Mouse (Mus musculus): ENCODE results near the gene Prm1. TPM values are rescaled to one million over a fixed set of nuclear protein-coding genes. Genes with fewer than 3 reads are reported as not detected.
"Not testable (repeated sequence)": the region's sequence is repeated elsewhere in the genome, so short reads cannot be mapped to it uniquely, and the experiment has no call there.

Gene Prm1
- total RNA-seq (2014; rRNA removed) (not detected in 2 replicates), polyA plus RNA-seq (2015; fragmentation: Nextera tagmentation; extraction: Ambion mirVana) (not detected in 2 replicates)

- no peaks in the 10 kb centered on the region for H3K9me3 ChIP-seq (ENCODE audit: low read length)
- no peak within 1 kb of the TSS for H3K4me2 ChIP-seq (ENCODE audit: low read depth)
- no peak within 1 kb of the TSS for H3K27ac ChIP-seq (ENCODE audit: low read depth, low read length)
- no peak for ATAC-seq
- no peak for TF ChIP-seq CTCF (IDR thresholded peaks at IDR 0.05; ENCODE audit: low read depth)
- H3K9ac ChIP-seq, result no peak within 1 kb of the TSS
- 84% methylated on average over 10 of the region's 10 CpGs for WGBS
- H3K36me3 ChIP-seq (ENCODE audit: insufficient read depth), result no peaks in the 10 kb centered on the region
- H3K4me3 ChIP-seq (ENCODE audit: low read depth, low read length), result no peak within 1 kb of the TSS
- no peaks in the 10 kb centered on the region for H3K27me3 ChIP-seq (ENCODE audit: insufficient read depth, low read length)
- no peaks in the 10 kb centered on the region for H3K4me1 ChIP-seq (ENCODE audit: insufficient read depth)
- no peak for DNase-seq
These were observed at the start of gene Prm1 for GRCm38 (mm10) chr16:10805789-10806527. TSS of gene Prm1 (minus strand) at chr16:10805839.

- not testable (repeated sequence) for H3K27me3 ChIP-seq (ENCODE audit: insufficient read depth, low read length); H3K4me1 ChIP-seq (ENCODE audit: insufficient read depth); H3K36me3 ChIP-seq (ENCODE audit: insufficient read depth); H3K9ac ChIP-seq; H3K9me3 ChIP-seq (ENCODE audit: low read length); H3K4me3 ChIP-seq (ENCODE audit: low read depth, low read length); H3K27ac ChIP-seq (ENCODE audit: low read depth, low read length); ATAC-seq; DNase-seq; H3K4me2 ChIP-seq (ENCODE audit: low read depth)
- WGBS, result 92% methylated on average over 10 of the region's 10 CpGs
These were observed 46.6 kb upstream of the Prm1 start for GRCm38 (mm10) chr16:10852216-10852615.

GRCm38 (mm10) chr16:10850905-10851304 is 45.3 kb upstream of the Prm1 start:
- no peak for ATAC-seq
- Histone ChIP-seq H3K9me3 (ENCODE audit: low read length) (no peaks in the 10 kb centered on the region), H3K4me3 (ENCODE audit: low read depth, low read length) (no peak overlapping the region), H3K9ac (no peak overlapping the region), H3K4me2 (ENCODE audit: low read depth) (no peak overlapping the region), H3K36me3 (ENCODE audit: insufficient read depth) (no peaks in the 10 kb centered on the region), H3K4me1 (ENCODE audit: insufficient read depth) (no peaks in the 10 kb centered on the region), H3K27ac (ENCODE audit: low read depth, low read length) (no peak overlapping the region), H3K27me3 (ENCODE audit: insufficient read depth, low read length) (no peaks in the 10 kb centered on the region)
- DNase-seq, result no peak
- 36% methylated on average over 4 of the region's 4 CpGs for WGBS
- TF ChIP-seq CTCF (IDR thresholded peaks at IDR 0.05; ENCODE audit: low read depth), result no peak

GRCm38 (mm10) chr16:10849965-10850861 is 44.6 kb upstream of the Prm1 start:
- H3K9ac ChIP-seq, result no peak overlapping the region
- H3K4me3 ChIP-seq (ENCODE audit: low read depth, low read length), result no peak overlapping the region
- TF ChIP-seq CTCF (IDR thresholded peaks at IDR 0.05; ENCODE audit: low read depth), result no peak
- no peaks in the 10 kb centered on the region for H3K4me1 ChIP-seq (ENCODE audit: insufficient read depth)
- no peaks in the 10 kb centered on the region for H3K27me3 ChIP-seq (ENCODE audit: insufficient read depth, low read length)
- H3K9me3 ChIP-seq (ENCODE audit: low read length), result no peaks in the 10 kb centered on the region
- DNase-seq, result peak; percentile 58
- H3K36me3 ChIP-seq (ENCODE audit: insufficient read depth), result no peaks in the 10 kb centered on the region
- H3K4me2 ChIP-seq (ENCODE audit: low read depth), result no peak overlapping the region
- H3K27ac ChIP-seq (ENCODE audit: low read depth, low read length), result no peak overlapping the region
- peak; percentile 20; the same call in 1 of the 2 replicates for ATAC-seq
- WGBS, result 45% methylated on average over 12 of the region's 12 CpGs

- Histone ChIP-seq H3K27ac (ENCODE audit: low read depth, low read length) (no peak overlapping the region), H3K36me3 (ENCODE audit: insufficient read depth) (no peaks in the 10 kb centered on the region), H3K4me1 (ENCODE audit: insufficient read depth) (no peaks in the 10 kb centered on the region), H3K27me3 (ENCODE audit: insufficient read depth, low read length) (no peaks in the 10 kb centered on the region), H3K9me3 (ENCODE audit: low read length) (no peaks in the 10 kb centered on the region), H3K4me2 (ENCODE audit: low read depth) (no peak overlapping the region), H3K4me3 (ENCODE audit: low read depth, low read length) (no peak overlapping the region), H3K9ac (no peak overlapping the region)
- peak; percentile 43 for DNase-seq
- WGBS, result 54% methylated on average over 4 of the region's 4 CpGs
- peak; percentile 68 for ATAC-seq
- TF ChIP-seq CTCF (IDR thresholded peaks at IDR 0.05; ENCODE audit: low read depth), result peak; percentile 65
These were observed 40.9 kb upstream of the Prm1 start for GRCm38 (mm10) chr16:10846503-10846902.

- 75% methylated on average over 6 of the region's 6 CpGs for WGBS
These were observed 40.3 kb upstream of the Prm1 start for GRCm38 (mm10) chr16:10845952-10846351.

GRCm38 (mm10) chr16:10844319-10844670 is 38.7 kb upstream of the Prm1 start:
- no peak for TF ChIP-seq CTCF (IDR thresholded peaks at IDR 0.05; ENCODE audit: low read depth)
- Histone ChIP-seq H3K9me3 (ENCODE audit: low read length) (no peaks in the 10 kb centered on the region), H3K36me3 (ENCODE audit: insufficient read depth) (no peaks in the 10 kb centered on the region), H3K9ac (no peak overlapping the region), H3K4me1 (ENCODE audit: insufficient read depth) (no peaks in the 10 kb centered on the region), H3K27me3 (ENCODE audit: insufficient read depth, low read length) (no peaks in the 10 kb centered on the region), H3K4me3 (ENCODE audit: low read depth, low read length) (no peak overlapping the region), H3K4me2 (ENCODE audit: low read depth) (peak overlapping the region; percentile 40), H3K27ac (ENCODE audit: low read depth, low read length) (no peak overlapping the region)
- no peak for ATAC-seq
- DNase-seq, result no peak
- WGBS, result 63% methylated on average over 6 of the region's 6 CpGs

More at GRCm38 (mm10) chr16:10845952-10846351, 40.3 kb upstream of the Prm1 start:
- no peak overlapping the region for H3K4me2 ChIP-seq (ENCODE audit: low read depth)
- DNase-seq (no peak), ATAC-seq (no peak)
- no peaks in the 10 kb centered on the region for H3K9me3 ChIP-seq (ENCODE audit: low read length)
- H3K9ac ChIP-seq, result no peak overlapping the region
- TF ChIP-seq CTCF (IDR thresholded peaks at IDR 0.05; ENCODE audit: low read depth), result no peak
- no peaks in the 10 kb centered on the region for H3K4me1 ChIP-seq (ENCODE audit: insufficient read depth)
- H3K4me3 ChIP-seq (ENCODE audit: low read depth, low read length), result no peak overlapping the region
- no peaks in the 10 kb centered on the region for H3K27me3 ChIP-seq (ENCODE audit: insufficient read depth, low read length)
- no peak overlapping the region for H3K27ac ChIP-seq (ENCODE audit: low read depth, low read length)
- H3K36me3 ChIP-seq (ENCODE audit: insufficient read depth), result no peaks in the 10 kb centered on the region

Data from forebrain, postnatal 0 days (tissue).